ENCODE assay signal across 19 mouse cellular contexts in the genomic region with DNA sequence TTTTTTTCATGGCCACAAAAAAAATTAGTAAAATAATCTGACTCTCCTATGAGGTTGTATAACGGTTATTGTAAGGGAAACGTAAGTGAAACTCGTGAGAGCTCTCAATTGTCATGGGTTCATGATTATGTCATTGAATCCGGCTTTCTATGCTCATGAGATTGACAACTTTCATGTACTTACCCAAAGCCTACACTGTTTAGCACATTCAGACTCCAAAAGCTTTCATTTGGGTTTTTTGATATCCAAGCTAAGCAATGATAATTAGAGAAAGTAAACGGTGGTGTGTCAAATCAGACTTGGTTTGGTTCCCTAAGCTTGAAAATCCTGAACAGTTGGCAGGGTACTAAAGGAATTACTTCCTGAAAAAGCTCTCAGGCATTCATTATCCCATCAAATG. TPM values are rescaled to one million over a fixed set of nuclear protein-coding genes. Genes with fewer than 3 reads are reported as not detected.
"Had no signal": no experiment of that assay in that cellular context is flagged by ENCODE, and none has a peak within 500 bp of the region (broad histone marks: within the 10 kb centered on the region; RNA-seq: fewer than 3 reads in every experiment).

No protein-coding gene starts in this region.

- H3K4me1 ChIP-seq: kidney, embryonic 15.5 days; limb, embryonic 12.5 days; liver, embryonic 12.5 days; liver, embryonic 15.5 days had no signal

- H3K36me3 ChIP-seq: kidney, embryonic 15.5 days; limb, embryonic 12.5 days; liver, embryonic 12.5 days; liver, embryonic 15.5 days had no signal

- H3K4me3 ChIP-seq: kidney, embryonic 15.5 days; left cerebral cortex, adult 2 months; limb, embryonic 12.5 days; liver, embryonic 12.5 days; liver, embryonic 15.5 days had no signal

- H3K27me3 ChIP-seq: kidney, embryonic 15.5 days; limb, embryonic 12.5 days; liver, embryonic 12.5 days; liver, embryonic 15.5 days had no signal

- H3K9ac ChIP-seq: kidney, embryonic 15.5 days; limb, embryonic 12.5 days; liver, embryonic 12.5 days; liver, embryonic 15.5 days had no signal

- H3K4me2 ChIP-seq: kidney, embryonic 15.5 days; limb, embryonic 12.5 days; liver, embryonic 12.5 days; liver, embryonic 15.5 days; midbrain, embryonic 11.5 days had no signal

- ATAC-seq: liver, embryonic 12.5 days had no signal

- DNase-seq: kidney, postnatal 10 days; kidney, postnatal 36 days; layer of hippocampus, postnatal 36 days; liver; lung, adult 2 months; lung, postnatal 14 days; lung, postnatal 4 days; midbrain, embryonic 14.5 days; thymus, adult 18-20 months; thymus, postnatal 36 days had no signal

- H3K27ac ChIP-seq: kidney, embryonic 15.5 days; left cerebral cortex, adult 2 months; limb, embryonic 12.5 days; liver, embryonic 12.5 days; liver, embryonic 15.5 days had no signal

- H3K9me3 ChIP-seq: kidney, embryonic 15.5 days; limb, embryonic 12.5 days; liver, embryonic 12.5 days; liver, embryonic 15.5 days had no signal

RNA-seq across cellular contexts. Expression of a gene that starts 33.0 kb away (rescaled TPM):
- total RNA-seq: megakaryocyte progenitor cell, adult 5-6 weeks; megakaryocyte-erythroid progenitor cell, adult 5-6 weeks had no signal
- polyA plus RNA-seq: liver, embryonic 15.5 days; small intestine, adult 2 months had no signal
